Mouse (Mus musculus) hindbrain, embryonic 12.5 days (tissue): ENCODE data around the gene Hoxa6. TPM values are rescaled to one million over a fixed set of nuclear protein-coding genes. Genes with fewer than 3 reads are reported as not detected.

Experiments used
- ATAC-seq: fragments of 200-750 bp; cut with Nextera tagmentation; 2 replicates; pipeline ENCODE4 v1.8.0; 2017; ENCODE audit warnings: moderate TSS enrichment; ENCODE audit not compliant: low FRiP score
- H3K27ac ChIP-seq: fragments of 300-500 bp; sonication (generic); 2 replicates; pipeline ENCODE4 v1.5.1; 2016; ENCODE audit warnings: mild to moderate bottlenecking
- H3K27me3 ChIP-seq: fragments of 300-500 bp; sonication (generic); 2 replicates; pipeline ENCODE4 v1.6.1; 2016; ENCODE audit warnings: mild to moderate bottlenecking
- H3K36me3 ChIP-seq: fragments of 300-500 bp; sonication (generic); 2 replicates; pipeline ENCODE4 v1.6.1; 2016; ENCODE audit warnings: mild to moderate bottlenecking
- H3K4me1 ChIP-seq: fragments of 300-500 bp; sonication (generic); 2 replicates; pipeline ENCODE4 v1.6.1; 2016
- H3K4me2 ChIP-seq: fragments of 300-500 bp; sonication (generic); replicated peaks from 2 replicates; pipeline ENCODE4 v1.6.1; 2016; ENCODE audit warnings: mild to moderate bottlenecking
- H3K4me3 ChIP-seq: fragments of 300-500 bp; sonication (generic); 2 replicates; pipeline ENCODE4 v1.5.1; 2016; ENCODE audit warnings: mild to moderate bottlenecking
- H3K9ac ChIP-seq: fragments of 300-500 bp; sonication (generic); 2 replicates; pipeline ENCODE4 v1.6.1; 2016; ENCODE audit warnings: mild to moderate bottlenecking, moderate library complexity
- H3K9me3 ChIP-seq: fragments of 300-500 bp; sonication (generic); replicated peaks from 2 replicates; pipeline ENCODE4 v1.6.1; 2016; ENCODE audit warnings: mild to moderate bottlenecking
- WGBS: fragments of 180-500 bp; shearing (Covaris S2); methylation state at CpG from one replicate; pipeline ENCODE4 v1.1.7; 2016; 5-methylcytosine and 5-hydroxymethylcytosine counted together
- polyA plus RNA-seq: library from polyadenylated mRNA; unstranded; fragments of >200 nt; fragmentation: Nextera tagmentation; extraction: Ambion mirVana; gene quantifications from 2 replicates; pipeline ENCODE4 v1.2.1, GENCODE M21; 2016

The Hoxa6 gene
- 18.7 and 20.5 TPM in 2 replicates for polyA plus RNA-seq

- Histone ChIP-seq H3K4me2 (peak within 1 kb of the TSS; percentile 46), H3K36me3 (no peaks in the 10 kb centered on the region), H3K27ac (peak within 1 kb of the TSS; percentile 32), H3K9me3 (no peaks in the 10 kb centered on the region), H3K9ac (0 out of 2 replicates have a peak within 1 kb of the TSS, but pooled peaks have one; percentile 38), H3K4me3 (peak within 1 kb of the TSS; percentile 47), H3K4me1 (peaks cover 20% of the 10 kb centered on the region), H3K27me3 (peaks cover 97% of the 10 kb centered on the region)
- WGBS, result 1% methylated on average over 46 of the region's 47 CpGs
- no peak for ATAC-seq
Observed at GRCm38 (mm10) chr6:52208072-52208867, at the start of gene Hoxa6. TSS of gene Hoxa6 (minus strand) at chr6:52208722.

DNA sequence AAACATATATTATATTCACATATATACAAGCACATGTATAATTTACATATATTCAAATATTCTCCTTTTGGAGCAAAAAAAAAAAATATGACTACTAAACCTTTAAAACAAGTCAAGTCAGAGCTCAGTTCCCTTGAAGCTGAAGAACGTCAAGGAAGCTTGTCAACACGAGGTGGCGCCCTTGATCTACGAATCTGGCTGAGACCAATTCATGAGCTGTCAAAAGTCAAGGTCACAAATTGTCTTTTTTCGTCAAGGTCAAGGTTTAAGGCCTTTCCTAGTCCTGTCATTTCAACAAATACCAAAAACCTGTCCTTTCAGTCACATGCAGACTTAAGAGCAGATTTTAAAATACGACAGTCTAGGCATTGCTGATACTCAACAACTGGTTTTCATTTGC lies 48.4 kb upstream of the Hoxa6 start:
- Histone ChIP-seq H3K27me3 (peaks cover 86% of the 10 kb centered on the region), H3K27ac (no peak overlapping the region), H3K4me3 (no peak overlapping the region), H3K9me3 (no peaks in the 10 kb centered on the region), H3K4me2 (no peak overlapping the region), H3K36me3 (no peaks in the 10 kb centered on the region), H3K9ac (no peak overlapping the region), H3K4me1 (peaks cover 12% of the 10 kb centered on the region)
- WGBS, result under 1% methylated on average over 6 of the region's 6 CpGs
- ATAC-seq, result no peak

- Histone ChIP-seq H3K27ac (no peak overlapping the region), H3K27me3 (peaks cover 92% of the 10 kb centered on the region), H3K4me1 (0 out of 2 replicates have a peak, but pooled peaks cover 2% of the 10 kb centered on the region), H3K9ac (no peak overlapping the region), H3K9me3 (no peaks in the 10 kb centered on the region), H3K4me2 (no peak overlapping the region), H3K4me3 (no peak overlapping the region), H3K36me3 (no peaks in the 10 kb centered on the region)
- no peak for ATAC-seq
- WGBS, result 1% methylated on average over 59 of the region's 59 CpGs
Observed at GRCm38 (mm10) chr6:52253511-52254500, 45.3 kb upstream of the Hoxa6 start.

GRCm38 (mm10) chr6:52252775-52253376 lies 44.4 kb upstream of the Hoxa6 start:
- H3K36me3 ChIP-seq, result no peaks in the 10 kb centered on the region
- H3K4me1 ChIP-seq, result 0 out of 2 replicates have a peak, but pooled peaks cover 2% of the 10 kb centered on the region
- no peak overlapping the region for H3K4me3 ChIP-seq
- ATAC-seq, result no peak
- no peak overlapping the region for H3K9ac ChIP-seq
- peaks cover 92% of the 10 kb centered on the region for H3K27me3 ChIP-seq
- no peak overlapping the region for H3K27ac ChIP-seq
- H3K9me3 ChIP-seq, result no peaks in the 10 kb centered on the region
- under 1% methylated on average over 35 of the region's 35 CpGs for WGBS
- H3K4me2 ChIP-seq, result no peak overlapping the region

DNA sequence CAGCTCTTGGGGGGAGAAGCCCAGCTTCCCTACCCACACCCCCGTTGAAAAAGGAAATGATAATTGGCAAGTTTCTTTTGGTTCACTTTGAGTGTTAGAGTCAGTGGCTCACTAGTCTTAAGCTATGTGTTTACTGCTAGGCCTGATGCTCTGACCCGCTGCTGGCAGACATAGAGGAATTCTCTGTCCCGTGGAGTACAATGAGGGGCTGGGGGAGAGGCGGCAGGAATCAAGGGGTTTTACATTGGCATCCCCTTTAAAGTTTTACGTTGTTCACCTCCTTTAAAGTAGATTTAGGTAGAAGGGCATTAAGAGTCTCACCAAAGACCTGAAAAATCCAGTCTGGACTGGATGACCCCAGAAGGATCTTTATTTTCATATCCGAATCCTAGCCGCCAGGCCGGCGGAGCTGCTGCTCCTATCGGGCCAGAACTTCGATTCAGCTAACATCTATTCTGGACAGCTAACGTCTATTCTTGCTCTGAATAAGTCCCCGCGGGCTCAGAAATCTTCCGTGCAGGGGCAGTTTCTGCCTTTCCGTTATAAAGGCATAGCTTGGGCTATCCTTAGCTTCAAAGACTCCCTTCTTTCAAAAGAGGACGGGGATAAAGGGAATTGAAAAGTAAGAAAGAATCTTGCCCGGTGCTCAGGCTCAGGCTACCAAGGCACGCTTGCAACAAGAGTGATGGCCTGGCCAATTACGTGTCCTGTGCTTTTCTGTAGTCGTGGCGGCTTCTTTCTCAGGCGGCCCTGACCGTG lies 43.7 kb upstream of the Hoxa6 start:
- Histone ChIP-seq H3K4me3 (no peak overlapping the region), H3K27me3 (peaks cover 93% of the 10 kb centered on the region), H3K9me3 (no peaks in the 10 kb centered on the region), H3K4me2 (no peak overlapping the region), H3K36me3 (no peaks in the 10 kb centered on the region), H3K9ac (no peak overlapping the region), H3K4me1 (0 out of 2 replicates have a peak, but pooled peaks cover 2% of the 10 kb centered on the region), H3K27ac (no peak overlapping the region)
- ATAC-seq, result no peak
- WGBS, result under 1% methylated on average over 24 of the region's 24 CpGs

DNA sequence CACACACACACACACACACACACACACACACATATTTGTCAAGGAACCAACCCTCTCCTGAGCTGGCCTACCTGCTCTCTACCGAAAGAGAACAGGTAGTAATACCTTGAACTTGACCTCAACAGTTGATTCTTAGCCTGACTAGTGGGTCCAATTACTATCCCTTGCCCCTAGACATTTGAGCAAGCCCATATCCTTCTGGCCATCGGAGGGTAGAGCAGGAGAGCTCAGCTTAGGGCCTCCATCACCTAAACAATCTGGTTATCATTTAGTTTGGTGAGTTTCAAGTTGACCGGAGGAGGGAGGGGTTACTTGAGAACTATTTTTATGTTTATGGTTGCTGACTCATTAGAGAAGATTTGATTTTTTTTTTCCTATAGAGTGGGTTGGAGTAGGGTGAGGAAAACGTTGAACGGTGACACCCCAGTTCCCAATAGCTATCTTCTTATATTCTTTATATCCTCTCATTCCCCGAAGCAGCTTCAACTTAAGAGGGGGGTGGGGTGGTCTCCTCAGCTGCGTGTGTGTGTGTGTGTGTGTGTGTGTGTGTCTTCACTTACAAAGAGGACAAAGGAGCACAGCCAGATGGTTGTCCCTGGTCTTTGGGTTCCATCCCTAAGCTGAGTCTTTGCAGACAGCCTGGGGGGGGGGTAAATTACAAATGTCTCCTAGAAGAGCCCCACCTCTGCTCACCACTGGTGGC lies 42.8 kb upstream of the Hoxa6 start:
- Histone ChIP-seq H3K27me3 (peaks cover 95% of the 10 kb centered on the region), H3K4me1 (0 out of 2 replicates have a peak, but pooled peaks cover 2% of the 10 kb centered on the region), H3K9me3 (no peaks in the 10 kb centered on the region), H3K9ac (no peak overlapping the region), H3K4me2 (no peak overlapping the region), H3K36me3 (no peaks in the 10 kb centered on the region), H3K4me3 (no peak overlapping the region), H3K27ac (no peak overlapping the region)
- WGBS, result 11% methylated on average over 7 of the region's 7 CpGs
- no peak for ATAC-seq

GRCm38 (mm10) chr6:52249826-52250225 lies 41.3 kb upstream of the Hoxa6 start:
- Histone ChIP-seq H3K27me3 (peaks cover 95% of the 10 kb centered on the region), H3K4me3 (no peak overlapping the region), H3K4me2 (no peak overlapping the region), H3K36me3 (no peaks in the 10 kb centered on the region), H3K27ac (no peak overlapping the region), H3K4me1 (0 out of 2 replicates have a peak, but pooled peaks cover 5% of the 10 kb centered on the region), H3K9ac (no peak overlapping the region), H3K9me3 (no peaks in the 10 kb centered on the region)
- WGBS, result 4% methylated on average over 4 of the region's 4 CpGs
- no peak for ATAC-seq

GRCm38 (mm10) chr6:52249415-52249738 lies 40.9 kb upstream of the Hoxa6 start:
- peaks cover 98% of the 10 kb centered on the region for H3K27me3 ChIP-seq
- ATAC-seq, result no peak
- no peak overlapping the region for H3K9ac ChIP-seq
- H3K27ac ChIP-seq, result no peak overlapping the region
- WGBS, result 1% methylated on average over 16 of the region's 16 CpGs
- H3K4me3 ChIP-seq, result no peak overlapping the region
- no peak overlapping the region for H3K4me2 ChIP-seq
- H3K4me1 ChIP-seq, result 0 out of 2 replicates have a peak, but pooled peaks cover 5% of the 10 kb centered on the region
- no peaks in the 10 kb centered on the region for H3K36me3 ChIP-seq
- no peaks in the 10 kb centered on the region for H3K9me3 ChIP-seq

DNA sequence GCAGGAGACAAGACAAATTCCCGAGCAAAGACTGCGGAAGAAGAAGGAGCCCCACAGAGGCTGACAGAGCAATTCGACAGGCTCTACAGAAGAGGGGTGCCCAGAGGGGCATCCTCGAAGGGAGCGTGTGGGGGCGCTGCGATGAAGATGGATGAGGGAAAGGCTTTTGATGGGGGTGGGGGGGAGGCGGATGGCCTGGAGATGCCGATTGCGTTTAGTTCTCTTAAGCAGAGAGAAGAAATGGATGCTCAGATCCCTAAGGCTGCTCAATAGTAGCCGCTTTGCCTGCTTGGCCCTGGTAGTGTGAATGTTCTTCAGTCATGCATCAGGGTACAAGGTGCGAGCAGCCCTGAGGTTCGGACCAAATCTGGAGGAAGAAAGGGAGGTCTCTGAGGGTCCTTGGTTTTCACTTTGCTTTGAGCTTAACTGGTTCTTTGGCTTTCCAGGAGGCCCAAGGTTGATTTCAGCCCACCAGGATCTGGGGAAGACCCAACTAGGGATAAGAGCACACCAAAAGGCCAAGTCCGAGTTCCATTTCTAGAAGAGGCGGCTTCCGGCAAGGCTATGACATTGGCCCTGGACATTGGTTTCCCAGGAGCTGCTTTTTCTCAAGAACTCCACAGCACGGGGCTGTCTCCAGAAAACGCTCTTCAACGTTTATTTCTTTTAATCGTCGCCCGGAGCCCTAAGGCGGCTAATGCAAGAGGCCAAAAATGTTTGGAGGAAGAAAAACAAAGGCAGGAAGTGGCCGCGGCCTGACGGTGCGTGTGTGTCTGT lies 40.3 kb upstream of the Hoxa6 start:
- no peak overlapping the region for H3K9ac ChIP-seq
- peaks cover 98% of the 10 kb centered on the region for H3K27me3 ChIP-seq
- H3K9me3 ChIP-seq, result no peaks in the 10 kb centered on the region
- H3K4me3 ChIP-seq, result no peak overlapping the region
- no peak for ATAC-seq
- H3K4me2 ChIP-seq, result no peak overlapping the region
- H3K4me1 ChIP-seq, result 0 out of 2 replicates have a peak, but pooled peaks cover 5% of the 10 kb centered on the region
- H3K27ac ChIP-seq, result no peak overlapping the region
- no peaks in the 10 kb centered on the region for H3K36me3 ChIP-seq
- WGBS, result 1% methylated on average over 27 of the region's 27 CpGs

DNA sequence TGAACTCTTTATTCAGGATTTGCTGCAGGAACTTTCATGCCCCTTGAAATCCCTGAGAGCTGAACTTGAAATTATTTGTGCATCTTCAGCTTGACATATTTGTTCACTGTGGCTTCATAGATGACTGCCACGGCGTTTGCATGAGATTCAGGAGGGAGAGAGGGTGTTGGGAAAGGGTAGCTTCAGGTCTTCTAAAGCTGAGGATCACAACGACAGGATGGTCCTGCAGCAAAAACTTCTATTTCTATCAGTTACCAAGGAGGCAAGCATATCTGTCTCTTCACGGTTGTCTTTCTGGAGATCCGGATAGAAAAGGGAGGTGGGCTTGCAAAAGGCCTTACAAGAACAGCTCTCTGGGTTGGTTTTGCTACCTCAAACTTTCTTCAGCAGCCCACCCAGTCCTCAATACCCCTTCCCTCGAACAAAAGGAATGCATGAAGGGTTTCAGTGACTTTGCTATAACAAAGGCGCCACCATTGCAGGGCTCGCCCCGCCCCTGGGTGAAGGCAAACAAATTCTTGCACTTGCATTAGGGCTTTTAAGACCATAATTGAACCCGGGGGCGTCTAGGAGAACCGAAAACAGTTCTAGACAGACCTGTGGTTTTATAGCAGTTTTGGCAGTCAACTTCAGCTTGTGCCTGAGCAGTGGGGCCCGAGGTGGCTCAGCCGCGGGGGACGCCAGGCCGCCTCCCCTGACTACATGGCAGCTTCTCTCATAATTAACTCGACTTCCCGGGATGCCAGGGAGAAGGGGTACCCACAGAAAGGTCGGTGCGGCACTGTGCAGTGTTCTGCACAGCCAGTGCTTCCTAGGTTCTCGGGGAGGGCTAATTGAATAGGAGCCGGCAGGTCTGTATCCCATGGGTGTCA lies 39.5 kb upstream of the Hoxa6 start:
- Histone ChIP-seq H3K9ac (no peak overlapping the region), H3K36me3 (no peaks in the 10 kb centered on the region), H3K9me3 (no peaks in the 10 kb centered on the region), H3K4me2 (no peak overlapping the region), H3K4me1 (0 out of 2 replicates have a peak, but pooled peaks cover 2% of the 10 kb centered on the region), H3K27ac (no peak overlapping the region), H3K27me3 (peaks cover 98% of the 10 kb centered on the region), H3K4me3 (no peak overlapping the region)
- no peak for ATAC-seq
- WGBS, result 1% methylated on average over 23 of the region's 23 CpGs
